Mouse (Mus musculus) lung, postnatal 0 days (tissue): ENCODE data around the gene Mipol1.

Source experiments
- CTCF ChIP-seq: IDR thresholded peaks from 2 replicates; pipeline ENCODE4 v1.5.1; 2016; ENCODE audit warnings: antibody characterized with exemption, mild to moderate bottlenecking
- EP300 ChIP-seq: IDR thresholded peaks from 2 replicates; pipeline ENCODE4 v1.6.1; 2016; ENCODE audit warnings: antibody characterized with exemption, mild to moderate bottlenecking, control low read depth

DNA sequence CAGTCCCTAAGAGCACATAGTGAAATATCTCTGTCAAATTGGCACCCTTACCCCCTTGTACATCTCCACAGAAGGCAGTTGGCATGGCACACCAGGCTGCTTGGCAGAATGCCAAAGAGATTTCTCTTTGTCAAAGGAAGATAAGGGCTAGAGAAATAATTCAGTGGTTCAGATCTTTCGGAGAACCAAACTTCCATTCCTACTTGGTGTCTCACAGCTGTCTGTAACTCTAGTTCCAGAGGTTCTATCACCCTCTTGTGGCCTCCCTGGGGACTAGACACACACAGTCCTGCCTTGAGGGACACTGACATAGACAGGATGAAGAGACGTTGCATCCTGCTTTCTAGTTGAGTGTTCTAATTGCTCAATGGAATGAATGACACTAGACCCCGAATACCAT lies 35.6 kb upstream of the Mipol1 start:
- TF ChIP-seq CTCF: peak; percentile 56
- TF ChIP-seq EP300: no peak
